Mouse (Mus musculus) bone marrow macrophage, adult 2 months (primary cell): ENCODE results near the gene Pgghg.

Experiments
- CTCF ChIP-seq: IDR thresholded peaks from 2 replicates; pipeline ENCODE4 v1.5.1; 2012; ENCODE audit warnings: low read depth, mild to moderate bottlenecking, low read length, moderate library complexity
- POLR2A ChIP-seq: IDR thresholded peaks from 2 replicates; pipeline ENCODE4 v1.6.1; 2012; ENCODE audit warnings: mild to moderate bottlenecking, low read depth, low read length, borderline replicate concordance

GRCm38 (mm10) chr7:140912846-140913482, 28.2 kb upstream of the Pgghg start:
- TF ChIP-seq POLR2A, result no peak
- no peak for TF ChIP-seq CTCF
